Mouse (Mus musculus) limb, embryonic 13.5 days (tissue): ENCODE measurements around the gene Rpgrip1. TPM values are rescaled to one million over a fixed set of nuclear protein-coding genes. Genes with fewer than 3 reads are reported as not detected.

Source experiments
- ATAC-seq: fragments of 200-750 bp; cut with Nextera tagmentation; 2 replicates; pipeline ENCODE4 v1.8.0; 2017; ENCODE audit warnings: low read depth, moderate number of reproducible peaks, moderate TSS enrichment; ENCODE audit not compliant: low FRiP score
- H3K27ac ChIP-seq: fragments of 300-500 bp; sonication (generic); 2 replicates; pipeline ENCODE4 v1.5.1; 2015; ENCODE audit warnings: inconsistent platforms, mild to moderate bottlenecking, moderate library complexity
- H3K27me3 ChIP-seq: fragments of 300-500 bp; sonication (generic); 2 replicates; pipeline ENCODE4 v1.6.1; 2015; ENCODE audit warnings: mild to moderate bottlenecking, inconsistent platforms
- H3K36me3 ChIP-seq: fragments of 300-500 bp; sonication (generic); 2 replicates; pipeline ENCODE4 v1.6.1; 2015; ENCODE audit warnings: inconsistent platforms, mild to moderate bottlenecking, moderate library complexity
- H3K4me1 ChIP-seq: fragments of 300-500 bp; sonication (generic); 2 replicates; pipeline ENCODE4 v1.6.1; 2015; ENCODE audit warnings: inconsistent platforms
- H3K4me2 ChIP-seq: fragments of 300-500 bp; sonication (generic); replicated peaks from 2 replicates; pipeline ENCODE4 v1.6.1; 2015; ENCODE audit warnings: inconsistent platforms, mild to moderate bottlenecking, moderate library complexity
- H3K4me3 ChIP-seq: fragments of 300-500 bp; sonication (generic); 2 replicates; pipeline ENCODE4 v1.5.1; 2015; ENCODE audit warnings: moderate library complexity, mild to moderate bottlenecking, inconsistent platforms
- H3K9ac ChIP-seq: fragments of 300-500 bp; sonication (generic); 2 replicates; pipeline ENCODE4 v1.6.1; 2015; ENCODE audit warnings: mild to moderate bottlenecking, inconsistent platforms
- H3K9me3 ChIP-seq: fragments of 300-500 bp; sonication (generic); 2 replicates; pipeline ENCODE4 v1.6.1; 2016; ENCODE audit warnings: inconsistent platforms
- WGBS: fragments of 180-500 bp; shearing (Covaris S2); methylation state at CpG from one replicate; pipeline ENCODE4 v1.1.7; 2015; 5-methylcytosine and 5-hydroxymethylcytosine counted together
- polyA plus RNA-seq: library from polyadenylated mRNA; unstranded; fragments of >200 nt; fragmentation: Nextera tagmentation; extraction: Ambion mirVana; gene quantifications from 2 replicates; pipeline ENCODE4 v1.2.1, GENCODE M21; 2015

The Rpgrip1 gene
- polyA plus RNA-seq, 1 experiment from 2014 or later = 90.3 TPM

GRCm38 (mm10) chr14:52103474-52103855 is 7.0 kb upstream of the Rpgrip1 start:
- Histone ChIP-seq H3K27me3 (no peaks in the 10 kb centered on the region), H3K9ac (peak overlapping the region; percentile 98), H3K36me3 (peaks cover 10% of the 10 kb centered on the region), H3K4me3 (peak overlapping the region; percentile 98), H3K4me2 (peak overlapping the region; percentile 79), H3K4me1 (peaks cover 43% of the 10 kb centered on the region), H3K27ac (peak overlapping the region; percentile 96), H3K9me3 (no peaks in the 10 kb centered on the region)
- ATAC-seq = no peak
- WGBS = under 1% methylated on average over 30 of the region's 30 CpGs

- peak within 1 kb of the TSS; percentile 98 for H3K4me3 ChIP-seq
- peak within 1 kb of the TSS; percentile 96 for H3K27ac ChIP-seq
- H3K4me1 ChIP-seq = peaks cover 38% of the 10 kb centered on the region
- H3K27me3 ChIP-seq = no peaks in the 10 kb centered on the region
- peaks cover 10% of the 10 kb centered on the region for H3K36me3 ChIP-seq
- no peaks in the 10 kb centered on the region for H3K9me3 ChIP-seq
- ATAC-seq = peak; percentile 99
- under 1% methylated on average over 50 of the region's 50 CpGs for WGBS
- H3K4me2 ChIP-seq = peak within 1 kb of the TSS; percentile 79
- H3K9ac ChIP-seq = peak within 1 kb of the TSS; percentile 98
Observed at GRCm38 (mm10) chr14:52103856-52104676, 6.4 kb upstream of the Rpgrip1 start, which contains the start of gene Hnrnpc. TSS of gene Hnrnpc (minus strand) at chr14:52104028.

GRCm38 (mm10) chr14:52104677-52105285 is 5.7 kb upstream of the Rpgrip1 start:
- Histone ChIP-seq H3K4me2 (peak overlapping the region; percentile 67), H3K4me3 (peak overlapping the region; percentile 43), H3K9ac (peak overlapping the region; percentile 66), H3K36me3 (peaks cover 10% of the 10 kb centered on the region), H3K27ac (peak overlapping the region; percentile 88), H3K27me3 (no peaks in the 10 kb centered on the region), H3K4me1 (peaks cover 35% of the 10 kb centered on the region), H3K9me3 (no peaks in the 10 kb centered on the region)
- WGBS = 32% methylated on average over 7 of the region's 7 CpGs
- no peak for ATAC-seq

DNA sequence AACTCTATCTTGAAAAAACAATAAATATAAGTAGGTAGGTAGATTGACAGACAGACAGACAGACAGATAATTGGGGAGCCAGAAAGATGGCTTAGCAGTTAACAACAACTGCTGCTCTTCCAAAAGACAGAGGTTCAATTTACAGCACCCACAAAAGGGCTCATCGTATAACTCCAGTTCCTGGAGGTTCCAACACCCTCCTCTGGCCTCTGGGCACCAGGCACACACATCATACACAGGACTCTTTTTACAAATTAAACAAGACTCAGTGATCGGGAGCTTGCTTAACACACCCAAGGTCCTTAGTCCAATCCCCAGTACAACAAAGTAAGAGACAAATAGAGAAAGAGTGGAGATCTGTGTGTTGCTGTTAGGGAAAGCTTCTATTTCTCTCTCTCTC is 5.2 kb upstream of the Rpgrip1 start:
- 61% methylated on average over 2 of the region's 2 CpGs for WGBS
- no peak overlapping the region for H3K4me3 ChIP-seq

DNA sequence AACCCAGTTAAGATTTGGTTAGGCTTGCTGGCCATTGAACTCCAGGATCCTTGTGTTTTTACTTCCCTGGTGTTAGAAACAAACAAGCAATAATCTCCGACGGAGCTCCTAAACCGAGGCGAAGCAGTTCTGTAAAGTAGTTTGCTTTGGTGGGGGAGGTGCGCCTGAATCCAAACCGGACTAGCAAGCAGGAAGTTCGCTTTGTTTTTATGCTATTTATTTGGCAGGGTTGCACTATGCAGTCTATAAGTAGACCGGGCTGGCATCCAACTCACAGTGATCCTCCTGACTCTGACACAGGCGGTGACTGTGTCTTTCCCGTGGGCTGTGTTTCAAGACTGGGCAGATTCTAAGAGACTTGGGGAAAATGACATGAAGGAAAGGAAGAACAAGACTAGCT is 3.8 kb upstream of the Rpgrip1 start:
- ATAC-seq = no peak
- Histone ChIP-seq H3K9me3 (no peaks in the 10 kb centered on the region), H3K4me1 (peaks cover 18% of the 10 kb centered on the region), H3K27ac (peak overlapping the region; percentile 58), H3K27me3 (no peaks in the 10 kb centered on the region), H3K4me3 (no peak overlapping the region), H3K9ac (no peak overlapping the region), H3K36me3 (peaks cover 5% of the 10 kb centered on the region), H3K4me2 (peak overlapping the region; percentile 25)
- WGBS = 13% methylated on average over 10 of the region's 10 CpGs

More for the DNA sequence above, 5.2 kb upstream of the Rpgrip1 start:
- H3K27me3 ChIP-seq = no peaks in the 10 kb centered on the region
- ATAC-seq = no peak
- peaks cover 30% of the 10 kb centered on the region for H3K4me1 ChIP-seq
- peaks cover 10% of the 10 kb centered on the region for H3K36me3 ChIP-seq
- no peak overlapping the region for H3K9ac ChIP-seq
- no peak overlapping the region for H3K4me2 ChIP-seq
- H3K27ac ChIP-seq = no peak overlapping the region
- no peaks in the 10 kb centered on the region for H3K9me3 ChIP-seq

DNA sequence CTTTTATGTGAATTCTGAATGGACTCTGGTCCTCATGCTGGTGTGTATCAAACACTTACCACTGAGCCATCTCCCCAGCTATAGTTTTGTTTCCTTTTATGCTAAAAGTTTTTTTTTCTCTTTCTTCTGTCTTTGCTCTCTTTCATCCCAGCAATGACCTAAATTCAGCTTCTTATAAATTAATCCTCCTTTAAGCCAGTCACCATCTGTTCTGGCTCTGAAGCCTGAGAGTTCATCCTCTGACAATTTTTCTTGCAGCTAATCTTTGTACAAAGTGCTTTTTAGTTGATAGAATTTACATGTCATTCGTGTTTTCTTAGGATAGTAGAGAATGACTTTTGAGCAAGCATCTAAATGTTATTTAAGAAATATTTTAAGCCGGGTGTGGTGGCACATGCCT is 2.5 kb upstream of the Rpgrip1 start:
- Histone ChIP-seq H3K36me3 (no peaks in the 10 kb centered on the region), H3K27ac (no peak overlapping the region), H3K4me2 (no peak overlapping the region), H3K9ac (no peak overlapping the region), H3K4me1 (peaks cover 12% of the 10 kb centered on the region; the same call in 1 of the 2 replicates), H3K9me3 (no peaks in the 10 kb centered on the region), H3K4me3 (no peak overlapping the region), H3K27me3 (no peaks in the 10 kb centered on the region)
- ATAC-seq = no peak
- 89% methylated on average over 2 of the region's 2 CpGs for WGBS

DNA sequence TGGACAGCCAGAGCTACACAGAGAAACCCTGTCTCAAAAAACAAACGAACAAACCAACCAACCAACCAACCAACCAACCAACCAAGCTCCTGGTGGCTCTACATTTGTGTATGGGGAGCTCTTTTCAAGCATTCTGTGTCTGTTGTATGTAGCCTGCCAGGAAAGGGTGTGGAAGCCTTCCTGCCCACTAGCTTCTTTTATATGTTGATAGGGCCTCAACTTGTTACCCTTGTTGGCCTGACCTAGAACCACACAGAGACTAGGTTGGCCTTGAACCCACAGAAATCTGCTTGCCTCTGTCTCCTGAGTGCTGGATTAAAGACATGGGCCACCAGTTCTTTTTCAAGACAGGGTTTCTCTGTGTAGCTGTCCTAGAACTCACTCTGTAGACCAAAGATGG is 3.6 kb downstream of the Rpgrip1 start:
- WGBS = 80% methylated on average over 1 of the region's 1 CpGs

DNA sequence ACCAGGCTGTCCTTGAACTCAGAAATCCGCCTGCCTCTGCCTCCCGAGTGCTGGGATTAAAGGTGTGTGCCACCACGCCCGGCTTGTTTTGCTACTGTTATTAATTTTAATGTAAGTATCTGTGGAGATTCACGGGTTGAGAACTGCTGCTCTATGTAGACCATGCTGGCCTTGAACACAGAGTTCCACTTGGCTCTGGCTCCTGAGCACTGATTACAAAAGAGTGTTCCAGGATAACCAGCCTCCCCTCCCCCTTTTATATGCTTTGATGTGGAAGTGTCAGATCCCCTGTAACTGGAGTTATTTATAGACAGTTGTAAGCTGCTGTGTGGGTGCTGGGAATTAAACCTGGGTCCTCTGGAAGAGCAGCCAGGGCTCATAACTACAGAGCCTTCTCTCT is 6.7 kb downstream of the Rpgrip1 start:
- no peak overlapping the region for H3K9ac ChIP-seq
- no peaks in the 10 kb centered on the region for H3K36me3 ChIP-seq
- H3K9me3 ChIP-seq = no peaks in the 10 kb centered on the region
- ATAC-seq = no peak
- H3K27ac ChIP-seq = no peak overlapping the region
- no peaks in the 10 kb centered on the region for H3K27me3 ChIP-seq
- H3K4me3 ChIP-seq = no peak overlapping the region
- H3K4me2 ChIP-seq = no peak overlapping the region
- H3K4me1 ChIP-seq = 0 out of 2 replicates have a peak, but pooled peaks cover 3% of the 10 kb centered on the region
- 91% methylated on average over 5 of the region's 5 CpGs for WGBS

More for the DNA sequence above, 3.6 kb downstream of the Rpgrip1 start:
- no peak overlapping the region for H3K27ac ChIP-seq
- H3K4me3 ChIP-seq = no peak overlapping the region
- no peaks in the 10 kb centered on the region for H3K27me3 ChIP-seq
- ATAC-seq = no peak
- no peaks in the 10 kb centered on the region for H3K36me3 ChIP-seq
- H3K9ac ChIP-seq = no peak overlapping the region
- no peaks in the 10 kb centered on the region for H3K9me3 ChIP-seq
- H3K4me1 ChIP-seq = 0 out of 2 replicates have a peak, but pooled peaks cover 3% of the 10 kb centered on the region
- no peak overlapping the region for H3K4me2 ChIP-seq

DNA sequence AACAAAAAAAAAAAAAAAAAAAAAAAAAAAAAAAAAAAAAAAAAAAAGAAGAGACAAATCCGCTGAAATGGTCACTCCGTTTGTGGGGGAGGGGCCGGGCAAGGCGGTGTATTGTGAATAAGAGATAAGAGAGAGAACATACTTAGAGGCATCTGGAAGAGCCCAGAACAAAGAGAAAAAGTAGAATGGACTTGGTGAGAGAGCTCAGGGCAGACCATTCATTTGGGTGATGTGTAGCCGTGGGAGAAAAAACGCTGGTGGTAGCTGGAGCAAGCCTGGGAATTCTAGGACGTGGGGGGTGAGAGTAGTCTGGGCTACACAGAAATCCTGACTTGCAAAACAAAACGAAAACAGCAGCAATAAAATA is 7.9 kb downstream of the Rpgrip1 start:
- Histone ChIP-seq H3K4me1 (0 out of 2 replicates have a peak, but pooled peaks cover 3% of the 10 kb centered on the region), H3K9ac (peak overlapping the region; percentile 75; the same call in 1 of the 2 replicates), H3K4me2 (peak overlapping the region; percentile 90), H3K27me3 (no peaks in the 10 kb centered on the region), H3K27ac (peak overlapping the region; percentile 80; the same call in 1 of the 2 replicates), H3K4me3 (peak overlapping the region; percentile 57), H3K36me3 (no peaks in the 10 kb centered on the region), H3K9me3 (no peaks in the 10 kb centered on the region)
- 27% methylated on average over 8 of the region's 8 CpGs for WGBS
- peak; percentile 18; the same call in 1 of the 2 replicates for ATAC-seq

- peak; percentile 83 for ATAC-seq
- no peaks in the 10 kb centered on the region for H3K27me3 ChIP-seq
- H3K4me3 ChIP-seq = peak overlapping the region; percentile 57
- H3K4me2 ChIP-seq = peak overlapping the region; percentile 90
- under 1% methylated on average over 38 of the region's 38 CpGs for WGBS
- H3K9me3 ChIP-seq = no peaks in the 10 kb centered on the region
- peak overlapping the region; percentile 80 for H3K27ac ChIP-seq
- no peaks in the 10 kb centered on the region for H3K36me3 ChIP-seq
- peak overlapping the region; percentile 75 for H3K9ac ChIP-seq
- 0 out of 2 replicates have a peak, but pooled peaks cover 3% of the 10 kb centered on the region for H3K4me1 ChIP-seq
Observed at GRCm38 (mm10) chr14:52118823-52119608, 8.5 kb downstream of the Rpgrip1 start.

DNA sequence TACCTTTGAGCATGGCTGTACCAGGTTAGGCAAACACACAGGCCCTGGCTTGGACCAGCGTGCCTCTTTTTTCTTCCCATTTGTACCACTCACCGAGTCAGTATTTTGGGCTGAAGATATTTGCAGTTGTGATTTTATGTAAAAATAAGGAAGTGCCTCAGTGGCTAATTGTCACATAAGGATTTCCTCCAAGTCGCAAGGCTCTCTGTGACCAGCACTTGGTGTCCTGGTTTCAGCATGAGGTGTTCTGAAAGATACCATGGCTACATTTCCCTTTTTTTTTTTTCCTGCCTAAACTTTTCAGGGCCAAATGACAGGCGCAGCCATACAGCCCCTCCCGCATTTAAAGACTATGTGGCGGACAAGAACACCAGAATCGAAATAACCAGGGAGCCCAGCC is 9.7 kb downstream of the Rpgrip1 start:
- peak overlapping the region; percentile 90 for H3K4me2 ChIP-seq
- no peaks in the 10 kb centered on the region for H3K36me3 ChIP-seq
- WGBS = 59% methylated on average over 7 of the region's 7 CpGs
- H3K4me3 ChIP-seq = peak overlapping the region; percentile 57; the same call in 1 of the 2 replicates
- no peaks in the 10 kb centered on the region for H3K27me3 ChIP-seq
- H3K4me1 ChIP-seq = 0 out of 2 replicates have a peak, but pooled peaks cover 3% of the 10 kb centered on the region
- no peak overlapping the region for H3K9ac ChIP-seq
- no peak for ATAC-seq
- no peaks in the 10 kb centered on the region for H3K9me3 ChIP-seq
- no peak overlapping the region; the same call in 1 of the 2 replicates for H3K27ac ChIP-seq
